In the genomic region with DNA sequence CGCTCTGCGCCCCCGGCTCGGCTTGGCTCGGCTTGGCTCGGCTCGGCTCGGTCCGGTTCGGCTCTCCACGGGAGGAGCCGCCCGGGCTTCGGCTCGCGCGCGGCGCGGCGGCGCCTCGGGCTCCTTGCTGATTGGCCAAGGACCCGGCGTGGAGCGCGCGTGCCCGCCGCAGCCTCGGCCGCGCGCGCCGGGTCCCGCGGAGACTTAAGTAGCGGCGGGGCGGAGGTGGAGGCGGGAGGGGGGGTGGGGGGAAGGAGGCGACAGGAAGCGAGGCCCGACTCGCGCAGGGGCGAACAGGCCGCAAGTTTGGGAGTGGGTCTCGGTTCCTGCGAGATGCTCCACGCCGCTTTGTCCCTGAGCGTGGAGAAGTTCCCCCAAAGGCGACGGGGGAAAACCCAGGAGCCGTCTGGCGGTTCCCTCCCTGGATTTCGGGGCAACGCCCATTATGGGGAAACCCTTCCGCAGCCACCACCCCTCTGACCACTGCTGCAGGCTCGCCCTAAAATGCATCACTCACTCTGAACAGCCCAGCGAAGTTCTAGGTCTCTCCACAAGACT, we compare ENCODE assay signal across 8 mouse cellular contexts. TPM values are rescaled to one million over a fixed set of nuclear protein-coding genes. Genes with fewer than 3 reads are reported as not detected.
DNase-seq lines count a peak whose midpoint lies in the region; ATAC-seq lines count a peak whose summit lies in the region.

Gene Camkk2 (minus strand): TSS at position 133 of the 558 bp plus-strand sequence.

- WGBS in heart, embryonic 12.5 days, result 2% methylated on average over 59 of the region's 63 CpGs
- WGBS in kidney, embryonic 16.5 days, result 0% methylated on average over 55 of the region's 63 CpGs
- WGBS in liver, embryonic 13.5 days (ENCODE audit: insufficient replicate concordance), result under 1% methylated on average over 62 of the region's 63 CpGs
- WGBS in stomach, embryonic 15.5 days, result under 1% methylated on average over 54 of the region's 63 CpGs

- peak within 1 kb of the TSS; percentile 81 for H3K4me3 ChIP-seq in brown adipose tissue, adult 24 weeks (ENCODE audit: insufficient read depth, low read depth, low read length)
- H3K4me3 ChIP-seq in heart, embryonic 12.5 days, result peak within 1 kb of the TSS; percentile 85
- H3K4me3 ChIP-seq in kidney, embryonic 16.5 days (ENCODE audit: low read length), result peak within 1 kb of the TSS; percentile 68
- peak within 1 kb of the TSS; percentile 83 for H3K4me3 ChIP-seq in liver, embryonic 13.5 days (replicated peaks)
- peak within 1 kb of the TSS; percentile 83 for H3K4me3 ChIP-seq in stomach, embryonic 15.5 days (replicated peaks)

- DNase-seq in CD4-positive, CD25-positive, alpha-beta regulatory T cell, adult 2 months (ENCODE audit: low read depth, low spot score), result peak; percentile 94
- peak; percentile 59 for DNase-seq in liver, embryonic 13.5 days
- DNase-seq in natural killer cell, adult 2 months (ENCODE audit: low spot score in 2 of 2), result peak; percentile 76 to 81

- peak within 1 kb of the TSS; percentile 90 for H3K9ac ChIP-seq in heart, embryonic 12.5 days
- peak within 1 kb of the TSS; percentile 86 for H3K9ac ChIP-seq in kidney, embryonic 16.5 days (replicated peaks; ENCODE audit: low read length)
- H3K9ac ChIP-seq in liver, embryonic 13.5 days, result peak within 1 kb of the TSS; percentile 93
- H3K9ac ChIP-seq in stomach, embryonic 15.5 days, result peak within 1 kb of the TSS; percentile 69

- H3K4me2 ChIP-seq in heart, embryonic 12.5 days, result peak within 1 kb of the TSS; percentile 98
- peak within 1 kb of the TSS; percentile 92 for H3K4me2 ChIP-seq in kidney, embryonic 16.5 days (replicated peaks; ENCODE audit: low read depth, low read length)
- peak within 1 kb of the TSS; percentile 95 for H3K4me2 ChIP-seq in liver, embryonic 13.5 days
- peak within 1 kb of the TSS; percentile 86 for H3K4me2 ChIP-seq in stomach, embryonic 15.5 days

- H3K27me3 ChIP-seq in heart, embryonic 12.5 days (replicated peaks), result no peaks in the 10 kb centered on the region
- no peaks in the 10 kb centered on the region for H3K27me3 ChIP-seq in kidney, embryonic 16.5 days (ENCODE audit: insufficient read depth, low read length)
- H3K27me3 ChIP-seq in liver, embryonic 13.5 days, result no peaks in the 10 kb centered on the region
- H3K27me3 ChIP-seq in stomach, embryonic 15.5 days (replicated peaks), result no peaks in the 10 kb centered on the region

- H3K27ac ChIP-seq in brown adipose tissue, adult 24 weeks (replicated peaks; ENCODE audit: low read depth, low read length), result peak within 1 kb of the TSS; percentile 84
- H3K27ac ChIP-seq in heart, embryonic 12.5 days (ENCODE audit: poor library complexity, severe bottlenecking), result no peak within 1 kb of the TSS
- peak within 1 kb of the TSS; percentile 83 for H3K27ac ChIP-seq in kidney, embryonic 16.5 days (ENCODE audit: low read length)
- peak within 1 kb of the TSS; percentile 76 for H3K27ac ChIP-seq in liver, embryonic 13.5 days
- H3K27ac ChIP-seq in stomach, embryonic 15.5 days, result peak within 1 kb of the TSS; percentile 82

- H3K36me3 ChIP-seq in heart, embryonic 12.5 days, result no peaks in the 10 kb centered on the region
- no peaks in the 10 kb centered on the region for H3K36me3 ChIP-seq in kidney, embryonic 16.5 days (ENCODE audit: insufficient read depth, low read length)
- H3K36me3 ChIP-seq in liver, embryonic 13.5 days, result 0 out of 2 replicates have a peak, but pooled peaks cover 3% of the 10 kb centered on the region
- H3K36me3 ChIP-seq in stomach, embryonic 15.5 days, result no peaks in the 10 kb centered on the region

- H3K4me1 ChIP-seq in brown adipose tissue, adult 24 weeks (ENCODE audit: control insufficient read depth, insufficient read depth, insufficient read length, low read length), result peaks cover 2% of the 10 kb centered on the region; the same call in 1 of the 2 replicates
- H3K4me1 ChIP-seq in heart, embryonic 12.5 days (replicated peaks), result peaks cover 19% of the 10 kb centered on the region
- peaks cover 23% of the 10 kb centered on the region for H3K4me1 ChIP-seq in kidney, embryonic 16.5 days (ENCODE audit: insufficient read depth, low read length)
- H3K4me1 ChIP-seq in liver, embryonic 13.5 days (replicated peaks), result peaks cover 55% of the 10 kb centered on the region
- H3K4me1 ChIP-seq in stomach, embryonic 15.5 days, result peaks cover 8% of the 10 kb centered on the region; the same call in 1 of the 2 replicates

- no peaks in the 10 kb centered on the region for H3K9me3 ChIP-seq in heart, embryonic 12.5 days (replicated peaks)
- no peaks in the 10 kb centered on the region for H3K9me3 ChIP-seq in kidney, embryonic 16.5 days (ENCODE audit: low read length)
- H3K9me3 ChIP-seq in liver, embryonic 13.5 days (replicated peaks), result no peaks in the 10 kb centered on the region
- H3K9me3 ChIP-seq in stomach, embryonic 15.5 days, result no peaks in the 10 kb centered on the region

- ATAC-seq in erythroid progenitor cell, adult 5-6 weeks (replicated peaks; ENCODE audit: low FRiP score, poor library complexity, severe bottlenecking), result peak; percentile 63
- ATAC-seq in heart, embryonic 12.5 days (ENCODE audit: insufficient number of reproducible peaks, low FRiP score), result peak; percentile 71
- ATAC-seq in kidney, embryonic 16.5 days (ENCODE audit: low FRiP score, low TSS enrichment), result peak; percentile 76
- peak; percentile 72 for ATAC-seq in liver, embryonic 13.5 days (ENCODE audit: low read depth)
- peak; percentile 79 for ATAC-seq in stomach, embryonic 15.5 days (ENCODE audit: insufficient read depth, low FRiP score, low read depth)

RNA-seq across cellular contexts. Expression of gene Camkk2, which starts in this region (rescaled TPM):
- polyA plus RNA-seq in brown adipose tissue, adult 24 weeks (2012; ENCODE audit: insufficient read depth, insufficient read length, missing spikeins), result 9.4 and 10.4 TPM in 2 replicates
- total RNA-seq in erythroid progenitor cell, adult 5-6 weeks (2015; ENCODE audit: low replicate concordance), result 23.9 and 25.2 TPM in 2 replicates
- 27.9 and 38.0 TPM in 2 replicates for total RNA-seq in erythroid progenitor cell, adult 5-6 weeks (2017; ENCODE audit: low replicate concordance)
- polyA plus RNA-seq in heart, embryonic 12.5 days (2016; fragmentation: Nextera tagmentation; extraction: Ambion mirVana), result 18.4 and 19.4 TPM in 2 replicates
- 35.6 and 44.7 TPM in 2 replicates for polyA plus RNA-seq in kidney, embryonic 16.5 days (2015; fragmentation: Nextera tagmentation; extraction: Ambion mirVana)
- polyA plus RNA-seq in liver, embryonic 13.5 days (2015; fragmentation: Nextera tagmentation; extraction: Ambion mirVana), result 9.6 and 11.5 TPM in 2 replicates
- polyA plus RNA-seq in stomach, embryonic 15.5 days (2015; fragmentation: Nextera tagmentation; extraction: Ambion mirVana), result 23.2 and 25.2 TPM in 2 replicates
